Mouse (Mus musculus): ENCODE data around the gene Cstl1. TPM values are rescaled to one million over a fixed set of nuclear protein-coding genes. Genes with fewer than 3 reads are reported as not detected.

Gene Cstl1
- total RNA-seq, 4 experiments from 2014 or later = 0.78 TPM; not detected in 3

Other genes starting within 250 kb of the Cstl1 start
- gene Nxt1, start 77.8 kb upstream of the Cstl1 start, total RNA-seq (2022) = 10 to 100 TPM; 10.7 to 13.1 (median 11.9) TPM
- 10 to 100 TPM; 26.8 to 30.6 (median 29.2) TPM for gene Gzf1, start 69.3 kb upstream of the Cstl1 start, total RNA-seq (2022)
- gene Napb, start 17.9 kb upstream of the Cstl1 start, total RNA-seq (2022) = 100 to 1,000 TPM; 311 to 359 (median 347) TPM
- gene Cst11, start 21.1 kb downstream of the Cstl1 start, total RNA-seq (2022) = not detected
- gene 8030411F24Rik, start 31.7 kb downstream of the Cstl1 start, total RNA-seq (2022) = not detected
- 1 to 10 TPM; 4.9 to 9.9 (median 7.6) TPM for gene Cst12, start 39.0 kb downstream of the Cstl1 start, total RNA-seq (2022)
- gene Cst8, start 48.4 kb downstream of the Cstl1 start, total RNA-seq (2022) = not detected
- gene Cst13, start 69.7 kb downstream of the Cstl1 start, total RNA-seq (2022) = not detected
- gene Cst9, start 84.8 kb downstream of the Cstl1 start, total RNA-seq (2022) = not detected
- not detected for gene 9230104L09Rik, start 114.7 kb downstream of the Cstl1 start, total RNA-seq (2022)
- gene Cst3, start 125.3 kb downstream of the Cstl1 start, total RNA-seq (2022) = 1,000 to 10,000 TPM; 2,002 to 3,250 (median 2,603) TPM

Data from left cerebral cortex, adult 8-10 months (tissue).